Mouse (Mus musculus): ENCODE measurements around the gene Gsdmc4. TPM values are rescaled to one million over a fixed set of nuclear protein-coding genes. Genes with fewer than 3 reads are reported as not detected.

The Gsdmc4 gene
- polyA plus RNA-seq, 1 experiment = 101 TPM

Other genes with a start within 250 kb of the Gsdmc4 start
- gene Gsdmc2, start 67.1 kb downstream of the Gsdmc4 start, polyA plus RNA-seq (2012; rRNA removed) = 63.3 and 85.7 TPM in 2 replicates
- gene Gsdmc3, start 33.7 kb downstream of the Gsdmc4 start, polyA plus RNA-seq (2012; rRNA removed) = 22.2 and 25.4 TPM in 2 replicates
- gene Fam49b, start 148.2 kb upstream of the Gsdmc4 start, polyA plus RNA-seq (2012; rRNA removed) = 17.7 and 20.3 TPM in 2 replicates